Mouse (Mus musculus) kidney, embryonic 16.5 days (tissue): ENCODE measurements around the gene Slc35b2. TPM values are rescaled to one million over a fixed set of nuclear protein-coding genes. Genes with fewer than 3 reads are reported as not detected.

ENCODE experiments used
- ATAC-seq: fragments of 200-750 bp; cut with Nextera tagmentation; 2 replicates; pipeline ENCODE4 v1.8.0; 2017; ENCODE audit warnings: moderate TSS enrichment; ENCODE audit not compliant: low FRiP score, low TSS enrichment
- H3K27ac ChIP-seq: fragments of 300-500 bp; sonication (generic); 2 replicates; pipeline ENCODE4 v1.5.1; 2014; ENCODE audit warnings: low read length
- H3K27me3 ChIP-seq: fragments of 300-500 bp; sonication (generic); 2 replicates; pipeline ENCODE4 v1.6.1; 2014; ENCODE audit warnings: low read length, control low read depth, mixed read lengths; ENCODE audit not compliant: insufficient read depth
- H3K36me3 ChIP-seq: fragments of 300-500 bp; sonication (generic); 2 replicates; pipeline ENCODE4 v1.6.1; 2014; ENCODE audit warnings: low read length, control low read depth, mixed read lengths; ENCODE audit not compliant: insufficient read depth
- H3K4me1 ChIP-seq: fragments of 300-500 bp; sonication (generic); 2 replicates; pipeline ENCODE4 v1.6.1; 2014; ENCODE audit warnings: low read length, control low read depth, mixed read lengths; ENCODE audit not compliant: insufficient read depth
- H3K4me2 ChIP-seq: fragments of 300-500 bp; sonication (generic); replicated peaks from 2 replicates; pipeline ENCODE4 v1.6.1; 2014; ENCODE audit warnings: low read depth, low read length
- H3K4me3 ChIP-seq: fragments of 300-500 bp; sonication (generic); 2 replicates; pipeline ENCODE4 v1.5.1; 2014; ENCODE audit warnings: mild to moderate bottlenecking, low read length
- H3K9ac ChIP-seq: fragments of 300-500 bp; sonication (generic); replicated peaks from 2 replicates; pipeline ENCODE4 v1.6.1; 2014; ENCODE audit warnings: low read length
- H3K9me3 ChIP-seq: fragments of 300-500 bp; sonication (generic); 2 replicates; pipeline ENCODE4 v1.6.1; 2016; ENCODE audit warnings: low read length, control low read depth
- WGBS: fragments of 180-500 bp; shearing (Covaris S2); extraction: QIAGEN DNeasy Blood & Tissue Kit; methylation state at CpG from one replicate; pipeline ENCODE4 v1.1.7; 2014; 5-methylcytosine and 5-hydroxymethylcytosine counted together
- polyA plus RNA-seq: library from polyadenylated mRNA; unstranded; fragments of >200 nt; fragmentation: Nextera tagmentation; extraction: Ambion mirVana; gene quantifications from 2 replicates; pipeline ENCODE4 v1.2.1, GENCODE M21; 2015

Slc35b2 gene
- polyA plus RNA-seq, result 159 and 170 TPM in 2 replicates

DNA sequence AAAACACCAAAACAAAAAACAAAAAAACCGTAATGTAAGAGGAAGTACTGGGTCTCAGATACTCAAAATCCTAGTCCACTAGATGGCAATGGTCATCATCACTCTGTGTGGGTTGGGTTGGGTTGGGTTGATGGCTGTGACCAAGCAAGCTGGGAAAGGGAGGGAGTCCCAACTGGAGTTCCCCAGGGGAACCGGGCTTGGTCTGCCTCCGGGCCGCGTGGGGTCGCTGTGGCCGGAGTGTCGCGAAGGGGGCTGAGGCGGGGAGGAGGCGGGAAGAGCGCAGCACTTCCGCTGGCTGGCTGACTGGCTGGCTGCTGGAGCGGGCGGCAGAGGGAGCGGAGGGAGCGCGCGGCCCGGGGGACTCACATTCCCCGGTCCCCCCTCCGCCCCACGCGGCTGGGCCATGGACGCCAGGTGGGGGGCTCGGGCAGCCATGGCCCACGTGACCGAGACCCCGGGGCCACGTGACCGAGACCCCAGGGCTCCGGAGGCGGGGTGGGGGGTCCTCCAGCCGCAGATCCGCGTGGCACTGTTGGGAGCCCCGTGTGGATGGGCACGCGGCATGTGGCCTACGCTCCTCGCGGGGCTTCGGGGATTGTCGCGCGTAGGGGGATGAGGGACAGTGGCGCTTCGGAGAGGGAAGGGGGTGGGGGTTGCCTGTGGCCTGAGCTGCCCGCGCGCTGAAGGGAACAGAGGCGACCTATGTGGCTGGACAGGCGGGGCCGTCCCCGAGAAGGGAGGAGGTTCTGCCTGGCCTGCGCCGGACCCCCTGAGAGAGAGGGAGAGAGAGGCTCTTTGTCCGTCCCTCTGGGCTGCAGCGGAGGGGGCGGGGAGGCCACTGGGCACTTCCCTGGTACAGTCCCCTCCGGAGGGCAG is at the start of gene Slc35b2:
Slc35b2 (plus strand) TSS at position 220 of the 876 bp plus-strand sequence.
- WGBS, result under 1% methylated on average over 53 of the region's 61 CpGs

DNA sequence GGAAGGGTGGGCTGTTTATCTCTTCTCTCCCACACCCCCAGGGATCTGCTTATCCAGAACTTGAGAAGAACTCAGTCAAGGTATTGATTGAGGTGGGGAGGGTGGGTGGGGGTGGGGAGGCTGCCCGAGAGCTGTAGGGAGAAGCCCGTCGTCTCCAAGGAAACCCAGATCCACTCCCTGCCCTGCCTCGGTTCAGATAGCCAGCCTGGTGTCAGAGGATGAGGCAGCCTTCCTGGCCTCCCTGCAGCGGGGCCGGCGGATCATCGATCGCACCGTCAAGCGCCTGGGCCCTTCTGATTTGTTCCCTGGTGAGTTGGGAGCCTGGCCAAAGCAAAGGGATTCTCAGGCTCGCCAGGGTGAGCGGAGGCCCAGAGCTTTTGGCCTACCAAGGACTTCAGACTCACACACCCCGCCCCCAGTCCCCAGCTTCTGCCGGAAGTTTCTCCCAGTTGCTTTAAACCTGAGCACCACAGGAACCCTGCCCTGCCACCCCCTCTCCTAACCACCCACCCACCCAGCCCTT is 48.4 kb upstream of the Slc35b2 start:
- Histone ChIP-seq H3K4me3 (no peak overlapping the region), H3K27me3 (no peaks in the 10 kb centered on the region), H3K27ac (no peak overlapping the region), H3K36me3 (peaks cover 25% of the 10 kb centered on the region), H3K4me2 (no peak overlapping the region), H3K4me1 (no peaks in the 10 kb centered on the region), H3K9me3 (no peaks in the 10 kb centered on the region), H3K9ac (no peak overlapping the region)
- no peak for ATAC-seq
- 57% methylated on average over 15 of the region's 15 CpGs for WGBS

More for the DNA sequence above, at the start of gene Slc35b2:
- H3K27ac ChIP-seq, result peak within 1 kb of the TSS; percentile 87
- peaks cover 20% of the 10 kb centered on the region for H3K4me1 ChIP-seq
- ATAC-seq, result peak; percentile 90
- H3K9ac ChIP-seq, result peak within 1 kb of the TSS; percentile 88
- H3K36me3 ChIP-seq, result peaks cover 25% of the 10 kb centered on the region
- H3K4me3 ChIP-seq, result peak within 1 kb of the TSS; percentile 80
- no peaks in the 10 kb centered on the region for H3K27me3 ChIP-seq
- no peaks in the 10 kb centered on the region for H3K9me3 ChIP-seq
- peak within 1 kb of the TSS; percentile 94 for H3K4me2 ChIP-seq

DNA sequence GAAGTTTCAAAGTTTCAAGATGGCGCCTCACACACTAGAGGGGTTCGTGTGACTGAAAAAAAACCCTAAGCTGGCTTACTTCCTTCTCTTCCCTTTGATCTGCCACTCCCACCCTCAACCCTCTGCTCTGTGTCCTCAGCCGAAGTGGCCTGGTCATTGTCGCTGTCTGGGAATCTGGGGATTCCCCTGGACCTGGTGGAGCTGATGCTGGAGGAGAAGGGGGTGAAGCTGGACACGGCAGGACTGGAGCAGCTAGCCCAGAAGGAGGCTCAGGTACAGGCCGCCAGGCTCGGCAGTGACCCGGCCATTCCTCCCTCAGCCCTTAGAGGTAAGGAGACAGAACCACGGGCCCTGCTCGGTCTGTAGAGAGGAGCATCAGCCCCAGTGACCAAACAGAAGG is 47.9 kb upstream of the Slc35b2 start:
- H3K4me1 ChIP-seq, result no peaks in the 10 kb centered on the region
- peaks cover 26% of the 10 kb centered on the region for H3K36me3 ChIP-seq
- H3K27me3 ChIP-seq, result no peaks in the 10 kb centered on the region
- no peak overlapping the region for H3K4me3 ChIP-seq
- no peak for ATAC-seq
- no peak overlapping the region for H3K9ac ChIP-seq
- 81% methylated on average over 10 of the region's 10 CpGs for WGBS
- H3K9me3 ChIP-seq, result no peaks in the 10 kb centered on the region
- H3K27ac ChIP-seq, result no peak overlapping the region
- H3K4me2 ChIP-seq, result no peak overlapping the region

DNA sequence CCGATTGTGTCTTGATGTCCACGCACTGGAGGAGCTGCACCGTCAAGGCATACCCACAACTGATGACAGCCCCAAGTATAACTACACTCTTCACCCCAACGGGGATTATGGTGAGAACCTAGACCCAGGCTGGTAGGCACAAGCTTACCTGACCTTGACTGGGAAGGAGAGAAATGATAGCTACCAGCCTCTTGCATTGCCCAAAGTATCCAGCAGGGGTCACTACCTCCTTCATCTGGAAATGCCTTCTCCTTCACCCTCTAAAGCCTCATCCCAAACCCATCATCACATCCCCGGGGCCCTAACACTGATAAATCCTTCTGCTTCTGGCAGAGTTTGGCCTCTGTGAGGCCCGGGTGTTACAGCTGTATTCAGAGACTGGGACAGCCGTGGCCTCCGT is 47.2 kb upstream of the Slc35b2 start:
- 54% methylated on average over 8 of the region's 8 CpGs for WGBS
- Histone ChIP-seq H3K9ac (no peak overlapping the region), H3K36me3 (peaks cover 26% of the 10 kb centered on the region; the same call in 1 of the 2 replicates), H3K9me3 (no peaks in the 10 kb centered on the region), H3K27ac (no peak overlapping the region), H3K4me1 (no peaks in the 10 kb centered on the region), H3K27me3 (no peaks in the 10 kb centered on the region), H3K4me2 (no peak overlapping the region), H3K4me3 (no peak overlapping the region)
- ATAC-seq, result no peak

DNA sequence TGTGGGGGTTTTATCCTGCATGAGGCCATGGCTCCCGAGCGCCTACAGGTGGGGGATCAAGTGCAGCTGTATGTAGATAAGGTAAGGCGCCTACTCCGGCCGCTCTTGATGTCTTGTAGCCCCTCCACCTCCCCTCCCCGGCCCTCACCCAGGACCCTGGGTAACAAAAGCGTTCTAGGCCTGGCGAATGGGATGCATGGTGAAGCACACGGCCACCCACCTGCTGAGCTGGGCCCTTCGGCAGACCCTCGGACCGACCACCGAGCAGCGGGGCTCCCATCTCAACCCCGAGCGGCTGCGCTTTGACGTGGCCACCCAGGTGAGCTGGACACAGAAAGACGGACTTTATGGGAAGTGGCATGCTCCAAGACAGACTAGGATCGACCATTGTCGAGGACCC is 46.5 kb upstream of the Slc35b2 start:
- H3K27me3 ChIP-seq, result no peaks in the 10 kb centered on the region
- no peaks in the 10 kb centered on the region for H3K4me1 ChIP-seq
- 96% methylated on average over 21 of the region's 21 CpGs for WGBS
- no peak overlapping the region for H3K4me3 ChIP-seq
- H3K27ac ChIP-seq, result no peak overlapping the region
- H3K9me3 ChIP-seq, result no peaks in the 10 kb centered on the region
- H3K4me2 ChIP-seq, result no peak overlapping the region
- H3K36me3 ChIP-seq, result peaks cover 22% of the 10 kb centered on the region; the same call in 1 of the 2 replicates
- no peak overlapping the region for H3K9ac ChIP-seq
- no peak for ATAC-seq

DNA sequence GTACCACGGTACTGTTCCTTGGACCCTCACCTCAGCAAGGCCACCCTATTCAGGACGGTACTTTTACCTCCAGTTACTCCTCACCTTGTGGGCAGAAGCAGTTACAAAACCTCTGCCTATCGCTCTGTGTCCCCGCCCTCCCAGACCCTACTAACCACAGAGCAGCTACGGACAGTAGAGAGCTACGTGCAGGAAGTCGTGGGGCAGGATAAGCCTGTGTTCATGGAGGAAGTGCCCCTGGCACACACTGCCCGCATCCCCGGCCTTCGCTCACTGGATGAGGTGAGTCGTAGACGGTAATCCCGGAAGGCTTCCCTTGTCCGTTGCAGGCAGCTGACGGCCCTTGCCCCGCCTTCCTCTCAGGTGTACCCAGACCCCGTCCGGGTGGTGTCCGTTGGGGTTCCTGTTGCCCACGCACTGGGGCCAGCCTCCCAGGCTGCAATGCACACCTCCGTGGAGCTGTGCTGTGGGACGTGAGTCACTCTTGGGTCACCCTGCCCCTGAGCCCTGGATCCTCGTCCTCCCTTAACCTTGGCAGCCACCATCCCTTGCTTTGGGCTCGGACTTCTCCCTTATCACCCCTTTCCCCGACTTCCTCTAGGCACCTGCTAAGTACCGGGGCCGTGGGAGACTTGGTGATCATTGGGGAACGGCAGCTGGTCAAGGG is 46.0 kb upstream of the Slc35b2 start:
- peaks cover 22% of the 10 kb centered on the region; the same call in 1 of the 2 replicates for H3K36me3 ChIP-seq
- H3K9ac ChIP-seq, result no peak overlapping the region
- no peak overlapping the region for H3K4me2 ChIP-seq
- H3K4me1 ChIP-seq, result peaks cover under 1% of the 10 kb centered on the region; the same call in 1 of the 2 replicates
- no peak for ATAC-seq
- H3K27me3 ChIP-seq, result no peaks in the 10 kb centered on the region
- H3K4me3 ChIP-seq, result no peak overlapping the region
- no peaks in the 10 kb centered on the region for H3K9me3 ChIP-seq
- 91% methylated on average over 28 of the region's 28 CpGs for WGBS
- H3K27ac ChIP-seq, result no peak overlapping the region

DNA sequence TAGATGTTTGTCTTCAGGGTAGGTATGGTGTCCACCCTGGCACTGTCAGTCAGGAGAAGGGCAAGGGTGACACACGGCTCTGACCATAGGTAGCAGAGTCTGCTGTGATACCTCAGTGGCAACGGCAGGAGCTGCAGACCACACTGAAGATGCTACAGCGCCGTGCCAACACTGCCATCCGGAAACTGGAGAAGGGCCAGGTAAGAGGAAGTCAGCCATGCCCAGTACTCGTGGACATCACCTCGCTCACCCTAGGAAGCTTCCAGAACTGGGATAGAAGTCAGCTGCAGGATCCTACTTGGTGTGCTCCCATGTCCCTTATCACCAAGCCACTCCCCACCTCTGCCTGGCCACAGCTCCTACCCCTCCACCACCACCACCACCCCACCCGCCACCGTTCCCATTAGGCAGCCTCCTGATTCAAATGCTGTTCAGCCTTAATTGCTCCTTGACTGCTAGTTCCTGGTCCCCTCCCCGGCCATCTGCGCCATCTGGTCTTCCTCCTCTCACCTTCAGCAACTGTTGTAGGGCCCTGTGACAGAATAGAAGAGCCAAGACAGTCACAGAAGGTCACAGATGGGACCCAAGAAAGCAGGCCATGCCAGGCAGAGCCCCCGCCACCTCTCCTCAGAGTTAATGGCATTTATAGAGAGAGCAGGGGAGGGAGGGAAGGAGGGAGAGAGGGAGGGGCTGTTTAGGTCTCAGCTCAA is 44.8 kb upstream of the Slc35b2 start:
- Histone ChIP-seq H3K9me3 (no peaks in the 10 kb centered on the region), H3K4me1 (peaks cover 4% of the 10 kb centered on the region; the same call in 1 of the 2 replicates), H3K4me2 (no peak overlapping the region), H3K27ac (no peak overlapping the region), H3K4me3 (no peak overlapping the region), H3K36me3 (peaks cover 22% of the 10 kb centered on the region; the same call in 1 of the 2 replicates), H3K27me3 (0 out of 2 replicates have a peak, but pooled peaks cover 3% of the 10 kb centered on the region), H3K9ac (no peak overlapping the region)
- no peak for ATAC-seq
- 70% methylated on average over 12 of the region's 12 CpGs for WGBS

DNA sequence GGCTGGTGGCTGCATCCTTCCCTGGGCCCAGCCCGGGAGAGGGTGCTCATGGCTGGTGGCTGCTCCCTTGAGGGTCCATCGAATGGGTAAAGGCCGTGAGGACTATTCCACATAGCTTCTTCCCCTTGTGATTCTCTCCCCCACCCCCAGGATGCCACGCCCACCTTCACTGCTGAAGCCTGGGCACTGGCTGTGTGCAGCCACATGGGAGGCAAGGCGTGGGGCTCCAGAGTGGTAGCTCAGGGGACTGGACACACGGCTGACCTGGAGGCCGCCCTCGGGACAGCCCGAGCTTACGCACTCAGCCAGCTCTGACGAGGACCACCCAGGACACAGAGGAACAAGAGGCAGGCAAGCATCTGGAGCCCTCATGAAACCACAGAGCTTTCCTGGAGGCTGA is 43.5 kb upstream of the Slc35b2 start:
- no peak overlapping the region for H3K9ac ChIP-seq
- no peak overlapping the region for H3K27ac ChIP-seq
- ATAC-seq, result no peak
- no peak overlapping the region for H3K4me2 ChIP-seq
- peaks cover 13% of the 10 kb centered on the region; the same call in 1 of the 2 replicates for H3K27me3 ChIP-seq
- WGBS, result 69% methylated on average over 11 of the region's 11 CpGs
- no peaks in the 10 kb centered on the region for H3K9me3 ChIP-seq
- peaks cover 4% of the 10 kb centered on the region; the same call in 1 of the 2 replicates for H3K4me1 ChIP-seq
- no peak overlapping the region for H3K4me3 ChIP-seq
- H3K36me3 ChIP-seq, result peaks cover 22% of the 10 kb centered on the region; the same call in 1 of the 2 replicates

DNA sequence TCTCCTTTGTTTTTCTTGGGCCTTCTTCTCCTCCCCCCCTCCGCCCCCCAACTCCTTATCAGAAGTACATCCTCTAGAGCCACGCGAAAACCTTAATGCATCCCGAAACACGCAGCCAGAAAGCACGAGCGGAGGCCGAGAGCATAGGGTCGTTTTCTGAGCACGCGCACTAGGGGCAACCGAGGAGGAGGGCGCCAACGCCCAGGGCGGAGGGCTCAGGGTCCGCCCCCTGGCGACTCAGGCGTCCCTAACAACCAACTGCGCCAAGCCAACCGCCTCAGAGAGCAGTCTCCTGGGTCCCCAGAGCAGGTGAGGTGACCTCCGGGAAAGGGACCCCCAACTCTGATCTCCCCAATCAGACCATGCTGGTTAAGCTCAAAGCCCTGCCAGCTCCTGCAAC is 40.4 kb upstream of the Slc35b2 start, which contains the start of gene Tcte1:
Tcte1 (plus strand) TSS at position 172 of the 400 bp plus-strand sequence.
- Histone ChIP-seq H3K27ac (no peak within 1 kb of the TSS), H3K4me2 (peak within 1 kb of the TSS; percentile 67), H3K4me3 (peak within 1 kb of the TSS; percentile 48), H3K36me3 (0 out of 2 replicates have a peak, but pooled peaks cover 17% of the 10 kb centered on the region), H3K9ac (peak within 1 kb of the TSS; percentile 54), H3K9me3 (no peaks in the 10 kb centered on the region), H3K4me1 (peaks cover 7% of the 10 kb centered on the region; the same call in 1 of the 2 replicates), H3K27me3 (peaks cover 13% of the 10 kb centered on the region; the same call in 1 of the 2 replicates)
- peak; percentile 75; the same call in 1 of the 2 replicates for ATAC-seq
- WGBS, result under 1% methylated on average over 21 of the region's 21 CpGs
